Mouse (Mus musculus) spleen, adult 2 months (tissue): ENCODE data around the gene Ryr3. TPM values are rescaled to one million over a fixed set of nuclear protein-coding genes. Genes with fewer than 3 reads are reported as not detected.

Source experiments
- DNase-seq, 2 experiments: peaks; one replicate each; pipeline versions ENCODE4 v3.0.0 to v3.0.0-alpha.2; 2012 to 2021; ENCODE audit warnings: low spot score in 2 of 2, low read depth in 1 of 2
- H3K27ac ChIP-seq: fragments of 200-500 bp; 2 replicates; pipeline ENCODE4 v1.5.1; 2012; ENCODE audit warnings: low read length, inconsistent platforms; ENCODE audit not compliant: insufficient read depth
- H3K27me3 ChIP-seq: fragments of 200-500 bp; 2 replicates; pipeline ENCODE4 v1.6.1; 2012; ENCODE audit warnings: mild to moderate bottlenecking, moderate library complexity, low read length, inconsistent platforms; ENCODE audit not compliant: control insufficient read depth, insufficient read depth
- H3K36me3 ChIP-seq: fragments of 200-500 bp; 2 replicates; pipeline ENCODE4 v1.6.1; 2012; ENCODE audit warnings: mild to moderate bottlenecking, low read length, inconsistent platforms; ENCODE audit not compliant: control insufficient read depth, insufficient read depth
- H3K4me1 ChIP-seq: fragments of 200-500 bp; 2 replicates; pipeline ENCODE4 v1.6.1; 2011; ENCODE audit warnings: inconsistent platforms; ENCODE audit not compliant: control insufficient read depth, insufficient read depth, insufficient read length
- H3K4me3 ChIP-seq: fragments of 200-500 bp; 2 replicates; pipeline ENCODE4 v1.5.1; 2011; ENCODE audit warnings: mild to moderate bottlenecking, inconsistent platforms; ENCODE audit not compliant: insufficient read depth, insufficient read length; ENCODE audit errors: extremely low read depth
- CTCF ChIP-seq: fragments of 200-500 bp; IDR thresholded peaks from 2 replicates; pipeline ENCODE4 v1.5.1; 2011; ENCODE audit warnings: mild to moderate bottlenecking, inconsistent platforms; ENCODE audit not compliant: insufficient read depth, insufficient read length, insufficient replicate concordance; ENCODE audit errors: extremely low read depth
- POLR2A ChIP-seq: fragments of 200-500 bp; IDR thresholded peaks from 2 replicates; pipeline ENCODE4 v1.6.1; 2011; ENCODE audit warnings: low read depth, low read length, inconsistent platforms
- WGBS: fragments of 180-500 bp; shearing (Covaris S2); methylation state at CpG from one replicate; pipeline ENCODE4 v1.1.7; 2018; 5-methylcytosine and 5-hydroxymethylcytosine counted together
- polyA plus RNA-seq: library from polyadenylated mRNA; depleted of rRNA; stranded (reverse); fragments of >200 nt; gene quantifications from 2 replicates; pipeline ENCODE4 v1.2.3, GENCODE M21; 2012

Ryr3 gene
- polyA plus RNA-seq, 1 experiment = 1.1 TPM

GRCm38 (mm10) chr2:113058116-113058515 lies 158.8 kb downstream of the Ryr3 start:
- 43% methylated on average over 3 of the region's 3 CpGs for WGBS

GRCm38 (mm10) chr2:113055591-113055990 lies 161.3 kb downstream of the Ryr3 start:
- TF ChIP-seq CTCF (no peak), POLR2A (no peak)
- WGBS = 89% methylated on average over 2 of the region's 2 CpGs
- H3K4me3 ChIP-seq = no peak overlapping the region
- H3K27me3 ChIP-seq = no peaks in the 10 kb centered on the region
- H3K36me3 ChIP-seq = no peaks in the 10 kb centered on the region
- no peaks in the 10 kb centered on the region for H3K4me1 ChIP-seq
- no peak overlapping the region for H3K27ac ChIP-seq
- no peak for DNase-seq

More at GRCm38 (mm10) chr2:113058116-113058515, 158.8 kb downstream of the Ryr3 start:
- Histone ChIP-seq H3K4me3 (no peak overlapping the region), H3K27ac (no peak overlapping the region), H3K4me1 (no peaks in the 10 kb centered on the region), H3K27me3 (no peaks in the 10 kb centered on the region), H3K36me3 (no peaks in the 10 kb centered on the region)
- TF ChIP-seq CTCF (no peak), POLR2A (no peak)
- no peak for DNase-seq

DNA sequence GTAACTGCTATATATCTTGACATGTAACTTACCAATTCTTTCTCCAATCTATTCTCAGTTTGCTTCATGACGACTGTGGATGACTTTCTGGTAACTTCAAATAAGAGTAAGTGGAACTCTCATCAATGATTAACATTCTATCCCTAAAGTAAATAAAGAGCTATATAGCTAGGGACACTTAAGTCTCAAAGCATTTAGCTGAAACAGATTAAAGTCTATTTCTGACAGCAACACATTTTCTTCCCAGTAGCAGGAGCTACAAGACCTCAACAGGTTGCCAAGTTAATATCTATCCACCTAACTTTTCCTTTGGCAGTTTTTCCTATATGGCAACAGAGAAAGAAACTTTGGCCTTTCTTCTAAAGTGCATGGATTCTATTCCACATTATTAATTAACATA lies 167.1 kb downstream of the Ryr3 start:
- Histone ChIP-seq H3K4me1 (no peaks in the 10 kb centered on the region), H3K36me3 (no peaks in the 10 kb centered on the region), H3K4me3 (no peak overlapping the region), H3K27me3 (no peaks in the 10 kb centered on the region), H3K27ac (no peak overlapping the region)
- DNase-seq = no peak
- 82% methylated on average over 1 of the region's 1 CpGs for WGBS
- TF ChIP-seq CTCF (no peak), POLR2A (no peak)

- no peaks in the 10 kb centered on the region for H3K27me3 ChIP-seq
- H3K4me1 ChIP-seq = no peaks in the 10 kb centered on the region
- H3K4me3 ChIP-seq = no peak overlapping the region
- no peak overlapping the region for H3K27ac ChIP-seq
- no peak for DNase-seq
- no peaks in the 10 kb centered on the region for H3K36me3 ChIP-seq
- TF ChIP-seq POLR2A (no peak), CTCF (no peak)
- whole genome bisulfite sequencing = 86% methylated on average over 2 of the region's 2 CpGs
Measured at GRCm38 (mm10) chr2:113036550-113036949, 180.3 kb downstream of the Ryr3 start.

DNA sequence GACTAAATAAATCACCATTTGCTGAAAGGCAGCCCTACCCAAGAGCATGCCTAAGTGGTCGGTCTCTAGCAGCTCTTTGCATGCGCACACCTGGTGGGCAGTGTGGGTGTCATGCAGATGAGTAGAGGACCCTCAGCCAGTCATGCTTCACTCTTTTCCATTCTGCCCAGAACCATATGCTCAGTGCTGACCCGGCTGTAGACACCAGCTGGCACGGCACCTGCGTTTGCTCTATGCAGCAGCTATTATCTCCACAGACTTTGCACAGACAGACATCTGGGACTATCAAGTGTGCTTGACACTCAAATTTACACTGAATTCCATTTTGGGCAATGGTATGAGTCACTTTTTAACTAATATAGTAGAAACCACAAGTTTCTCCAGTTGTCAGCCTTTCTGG lies 186.2 kb downstream of the Ryr3 start:
- Histone ChIP-seq H3K27ac (no peak overlapping the region), H3K27me3 (no peaks in the 10 kb centered on the region), H3K4me1 (no peaks in the 10 kb centered on the region), H3K4me3 (no peak overlapping the region), H3K36me3 (no peaks in the 10 kb centered on the region)
- 90% methylated on average over 5 of the region's 5 CpGs for WGBS
- no peak for DNase-seq
- TF ChIP-seq CTCF (no peak), POLR2A (no peak)

DNA sequence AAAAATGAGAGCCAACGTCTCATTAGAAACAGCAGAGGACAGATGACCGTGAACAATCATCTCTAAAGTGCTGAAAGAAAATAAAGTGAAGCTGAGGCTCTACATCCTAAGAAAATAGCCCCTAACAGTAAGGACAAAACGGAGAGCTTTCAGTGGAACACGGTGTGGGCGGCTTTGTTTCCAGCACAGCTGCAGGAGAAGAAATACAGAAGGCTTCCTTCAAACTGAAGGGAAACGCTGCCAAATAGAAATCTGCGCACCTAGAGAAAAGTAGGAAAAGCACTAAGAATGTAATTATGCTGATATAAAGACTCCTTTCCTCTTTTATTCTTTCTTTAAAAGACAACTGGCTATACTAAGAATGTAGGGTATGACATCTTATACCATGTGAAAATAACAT lies 197.0 kb downstream of the Ryr3 start:
- Histone ChIP-seq H3K4me3 (no peak overlapping the region), H3K36me3 (no peaks in the 10 kb centered on the region), H3K27ac (no peak overlapping the region), H3K4me1 (no peaks in the 10 kb centered on the region), H3K27me3 (no peaks in the 10 kb centered on the region)
- 82% methylated on average over 7 of the region's 7 CpGs for WGBS
- no peak for TF ChIP-seq CTCF
- TF ChIP-seq POLR2A = no peak
- no peak for DNase-seq

GRCm38 (mm10) chr2:113018278-113018677 lies 198.6 kb downstream of the Ryr3 start:
- Histone ChIP-seq H3K27ac (no peak overlapping the region), H3K4me1 (no peaks in the 10 kb centered on the region), H3K27me3 (no peaks in the 10 kb centered on the region), H3K4me3 (no peak overlapping the region), H3K36me3 (no peaks in the 10 kb centered on the region)
- WGBS = 61% methylated on average over 1 of the region's 1 CpGs
- DNase-seq = no peak
- no peak for TF ChIP-seq POLR2A
- TF ChIP-seq CTCF = no peak
